Mouse (Mus musculus) forebrain, postnatal 0 days (tissue): ENCODE data around the gene Foxa3. TPM values are rescaled to one million over a fixed set of nuclear protein-coding genes. Genes with fewer than 3 reads are reported as not detected.
A peak's percentile ranks its signal among the peaks of the same experiment; 100 is the strongest.

Experiments
- ATAC-seq: fragments of 200-750 bp; cut with Nextera tagmentation; 2 replicates; pipeline ENCODE4 v1.8.0; 2017; ENCODE audit warnings: mild to moderate bottlenecking, moderate library complexity
- DNase-seq: peaks from one replicate; pipeline ENCODE4 v3.0.0-alpha.2; 2015
- H3K27ac ChIP-seq: fragments of 300-500 bp; sonication (generic); 2 replicates; pipeline ENCODE4 v1.5.1; 2014; ENCODE audit warnings: low read depth, mild to moderate bottlenecking, antibody characterized with exemption, low read length, moderate library complexity, mixed read lengths
- H3K27me3 ChIP-seq: fragments of 300-500 bp; sonication (generic); 2 replicates; pipeline ENCODE4 v1.6.1; 2014; ENCODE audit warnings: mild to moderate bottlenecking, low read length, mixed read lengths; ENCODE audit not compliant: insufficient read depth
- H3K36me3 ChIP-seq: fragments of 300-500 bp; sonication (generic); 2 replicates; pipeline ENCODE4 v1.6.1; 2014; ENCODE audit warnings: mild to moderate bottlenecking, moderate library complexity; ENCODE audit not compliant: insufficient read depth
- H3K4me1 ChIP-seq: fragments of 300-500 bp; sonication (generic); 2 replicates; pipeline ENCODE4 v1.6.1; 2014; ENCODE audit warnings: antibody characterized with exemption; ENCODE audit not compliant: insufficient read depth
- H3K4me2 ChIP-seq: fragments of 300-500 bp; sonication (generic); 2 replicates; pipeline ENCODE4 v1.6.1; 2014; ENCODE audit warnings: low read depth, mild to moderate bottlenecking, moderate library complexity
- H3K4me3 ChIP-seq: fragments of 300-500 bp; sonication (generic); 2 replicates; pipeline ENCODE4 v1.5.1; 2014; ENCODE audit warnings: low read depth, low read length, mixed read lengths
- H3K9ac ChIP-seq: fragments of 300-500 bp; sonication (generic); 2 replicates; pipeline ENCODE4 v1.6.1; 2014; ENCODE audit warnings: mild to moderate bottlenecking
- H3K9me3 ChIP-seq: fragments of 300-500 bp; sonication (generic); 2 replicates; pipeline ENCODE4 v1.6.1; 2016; ENCODE audit warnings: low read length
- CTCF ChIP-seq: sonication (generic); IDR thresholded peaks from 2 replicates; pipeline ENCODE4 v1.5.1; 2016; ENCODE audit warnings: antibody characterized with exemption, control low read depth, low read depth
- WGBS: fragments of 180-500 bp; shearing (Covaris S2); extraction: QIAGEN DNeasy Blood & Tissue Kit; methylation state at CpG from one replicate; pipeline ENCODE4 v1.1.7; 2014; 5-methylcytosine and 5-hydroxymethylcytosine counted together
- polyA plus RNA-seq: library from polyadenylated mRNA; unstranded; fragments of >200 nt; fragmentation: Nextera tagmentation; extraction: Ambion mirVana; gene quantifications from 2 replicates; pipeline ENCODE4 v1.2.1, GENCODE M21; 2015
- total RNA-seq: library from RNA; depleted of rRNA; stranded (reverse); fragments of >200 nt; gene quantifications from 2 replicates; pipeline ENCODE4 v1.2.3, GENCODE M21; 2014

Gene Foxa3
- total and polyA plus RNA-seq, 2 experiments from 2014 or later: not detected

DNA sequence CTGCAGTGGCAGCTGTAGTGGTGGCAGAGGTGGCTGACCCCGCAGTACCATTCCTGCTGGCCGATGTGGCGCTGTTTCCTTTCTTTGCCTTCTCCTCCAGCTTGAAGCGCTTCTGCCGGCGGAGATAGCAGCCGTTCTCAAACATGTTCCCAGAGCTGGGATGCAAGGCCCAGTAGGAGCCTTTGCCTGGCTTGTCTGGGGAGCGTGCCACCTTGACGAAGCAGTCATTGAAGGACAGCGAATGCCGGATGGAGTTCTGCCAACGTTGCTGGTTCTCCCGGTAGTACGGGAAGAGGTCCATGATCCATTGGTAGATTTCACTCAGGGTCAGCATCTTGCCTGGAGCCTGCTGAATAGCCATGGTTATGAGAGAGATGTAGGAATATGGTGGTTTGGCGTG lies 8.9 kb downstream of the Foxa3 start:
- H3K27me3 ChIP-seq: no peaks in the 10 kb centered on the region
- TF ChIP-seq CTCF: no peak
- no peak overlapping the region for H3K4me3 ChIP-seq
- no peak overlapping the region for H3K27ac ChIP-seq
- H3K4me2 ChIP-seq: no peak overlapping the region
- 70% methylated on average over 15 of the region's 15 CpGs for WGBS
- DNase-seq (no peak), ATAC-seq (no peak)
- H3K36me3 ChIP-seq: no peaks in the 10 kb centered on the region
- no peaks in the 10 kb centered on the region for H3K4me1 ChIP-seq
- H3K9me3 ChIP-seq: no peaks in the 10 kb centered on the region
- no peak overlapping the region for H3K9ac ChIP-seq

DNA sequence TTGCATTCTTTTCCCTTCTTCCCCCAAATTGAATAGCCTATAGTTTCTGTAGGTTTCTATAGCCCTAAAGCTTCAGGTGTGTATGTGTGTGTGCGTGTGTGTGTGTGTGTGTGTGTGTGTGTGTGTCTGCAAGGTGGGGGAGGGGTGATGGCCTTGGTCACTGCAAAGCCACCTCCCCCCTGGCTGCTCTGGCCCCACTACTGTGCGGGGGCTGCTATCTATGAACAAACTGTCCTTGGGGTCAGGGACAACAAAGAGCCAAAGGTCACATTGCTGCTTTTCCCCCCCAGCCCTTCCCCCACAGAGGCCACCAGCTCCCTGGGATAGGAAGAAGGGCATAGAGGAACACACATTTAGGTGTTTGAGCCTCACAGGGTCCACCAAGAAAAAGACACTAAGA lies 10.5 kb downstream of the Foxa3 start:
- no peak overlapping the region for H3K4me3 ChIP-seq
- no peak overlapping the region for H3K27ac ChIP-seq
- WGBS: 59% methylated on average over 2 of the region's 2 CpGs
- no peaks in the 10 kb centered on the region for H3K36me3 ChIP-seq
- no peak for TF ChIP-seq CTCF
- H3K9me3 ChIP-seq: no peaks in the 10 kb centered on the region
- no peak for DNase-seq
- H3K27me3 ChIP-seq: no peaks in the 10 kb centered on the region
- ATAC-seq: no peak
- no peak overlapping the region for H3K9ac ChIP-seq
- H3K4me1 ChIP-seq: no peaks in the 10 kb centered on the region
- H3K4me2 ChIP-seq: no peak overlapping the region

DNA sequence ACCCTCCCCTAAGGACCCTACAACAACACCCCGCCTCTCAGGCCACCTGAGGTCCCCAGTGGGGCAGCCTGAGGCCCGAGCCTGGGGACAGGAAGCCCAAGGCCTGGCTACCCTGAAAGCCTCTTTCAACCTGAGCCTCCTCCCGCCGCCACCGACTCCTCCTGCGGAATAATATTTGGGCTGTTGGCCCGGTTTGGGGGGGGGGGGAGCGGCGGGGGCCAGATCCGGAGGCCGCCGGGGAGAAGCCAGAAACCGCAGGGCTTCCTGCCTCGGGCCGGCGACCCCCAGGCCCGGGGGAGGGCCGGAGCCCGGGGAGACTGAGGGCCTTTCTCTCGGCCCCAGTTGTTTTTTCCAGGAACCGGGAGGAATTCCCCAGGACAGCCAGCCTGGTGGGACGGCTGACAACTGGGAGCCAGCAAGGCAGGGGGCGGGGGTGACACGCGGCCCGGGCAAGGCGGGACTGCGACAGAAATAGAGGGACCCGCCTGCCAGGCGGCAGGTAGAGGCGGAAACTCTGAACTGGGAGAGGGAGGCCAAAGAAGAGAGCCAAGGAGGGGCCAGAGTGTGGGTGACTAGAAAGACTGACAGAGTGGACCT lies 11.2 kb downstream of the Foxa3 start:
- no peak for TF ChIP-seq CTCF
- no peak for DNase-seq
- Histone ChIP-seq H3K4me3 (peak overlapping the region; percentile 12; the same call in 1 of the 2 replicates), H3K9ac (peak overlapping the region; percentile 40), H3K36me3 (0 out of 2 replicates have a peak, but pooled peaks cover 3% of the 10 kb centered on the region), H3K9me3 (no peaks in the 10 kb centered on the region), H3K4me1 (no peaks in the 10 kb centered on the region), H3K27ac (no peak overlapping the region), H3K27me3 (no peaks in the 10 kb centered on the region), H3K4me2 (peak overlapping the region; percentile 39)
- ATAC-seq: no peak
- WGBS: 6% methylated on average over 26 of the region's 31 CpGs

DNA sequence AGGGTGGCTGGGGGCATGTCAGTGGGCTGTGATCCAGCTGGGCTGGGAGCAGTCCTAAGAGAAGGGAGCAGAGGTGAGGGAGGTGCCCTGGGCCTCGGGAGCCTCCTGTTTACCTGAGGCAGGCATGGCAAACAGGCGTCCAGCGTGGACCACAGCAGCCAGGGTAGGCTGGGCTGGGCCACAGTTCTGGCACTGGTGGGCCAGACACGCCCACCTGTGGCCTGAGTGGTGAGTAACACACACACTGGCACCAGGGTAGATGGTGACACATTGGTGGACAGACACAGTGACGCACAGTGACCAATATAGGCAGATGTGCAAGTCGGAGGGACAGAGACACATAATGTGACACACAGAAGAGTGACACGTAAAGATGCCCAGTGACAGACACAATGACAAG lies 12.8 kb downstream of the Foxa3 start:
- 77% methylated on average over 7 of the region's 7 CpGs for WGBS
- Histone ChIP-seq H3K27me3 (no peaks in the 10 kb centered on the region), H3K4me3 (no peak overlapping the region), H3K9ac (no peak overlapping the region), H3K4me1 (peaks cover 6% of the 10 kb centered on the region), H3K4me2 (no peak overlapping the region), H3K36me3 (peaks cover 13% of the 10 kb centered on the region), H3K9me3 (no peaks in the 10 kb centered on the region), H3K27ac (no peak overlapping the region)
- TF ChIP-seq CTCF: no peak
- DNase-seq (no peak), ATAC-seq (no peak)

DNA sequence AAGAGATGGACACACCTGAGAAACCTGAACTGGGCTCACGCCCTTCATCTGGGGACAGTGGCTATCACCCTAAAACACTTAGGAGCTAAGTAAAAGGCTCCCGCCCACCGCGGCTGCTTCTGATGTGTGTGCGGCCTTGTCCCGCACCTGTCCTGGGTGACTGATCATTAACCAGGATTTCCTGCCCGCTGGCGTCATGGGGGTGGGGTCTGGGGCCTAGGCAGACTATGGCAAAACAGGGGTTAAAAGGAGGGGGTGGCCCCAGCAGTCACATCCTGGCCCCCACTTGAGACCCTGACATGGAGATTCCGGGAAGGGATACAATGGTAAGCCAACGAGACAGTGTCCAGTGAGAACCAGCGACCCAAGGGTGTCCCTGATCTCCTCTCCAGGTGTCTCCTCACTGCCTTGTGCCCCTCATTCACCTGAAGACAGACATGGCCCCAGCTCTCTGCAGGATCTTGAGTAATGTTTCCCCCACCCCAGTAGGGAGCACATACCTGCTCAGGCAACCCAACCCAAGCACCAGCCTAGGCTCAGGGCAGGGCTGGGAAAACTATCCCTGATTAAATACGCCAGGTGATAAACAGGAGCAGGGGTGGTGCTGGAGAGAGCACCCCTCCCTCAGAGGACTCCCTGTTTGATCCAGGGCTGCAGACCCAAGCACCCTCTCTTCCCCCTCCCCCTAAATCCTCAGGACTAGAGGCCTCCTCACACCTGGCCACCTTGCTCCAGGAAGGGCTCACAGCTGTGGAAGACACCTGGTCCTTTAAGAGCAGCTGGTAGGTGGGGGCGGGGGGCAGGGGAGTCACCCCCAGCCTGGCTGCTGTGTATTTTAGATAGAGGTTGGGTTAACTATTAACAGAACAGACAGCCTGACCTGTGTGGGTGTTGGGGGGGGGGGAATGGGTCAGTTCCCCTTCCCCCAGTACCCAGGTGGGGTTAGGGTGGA lies 16.0 kb downstream of the Foxa3 start:
- no peak for ATAC-seq

DNA sequence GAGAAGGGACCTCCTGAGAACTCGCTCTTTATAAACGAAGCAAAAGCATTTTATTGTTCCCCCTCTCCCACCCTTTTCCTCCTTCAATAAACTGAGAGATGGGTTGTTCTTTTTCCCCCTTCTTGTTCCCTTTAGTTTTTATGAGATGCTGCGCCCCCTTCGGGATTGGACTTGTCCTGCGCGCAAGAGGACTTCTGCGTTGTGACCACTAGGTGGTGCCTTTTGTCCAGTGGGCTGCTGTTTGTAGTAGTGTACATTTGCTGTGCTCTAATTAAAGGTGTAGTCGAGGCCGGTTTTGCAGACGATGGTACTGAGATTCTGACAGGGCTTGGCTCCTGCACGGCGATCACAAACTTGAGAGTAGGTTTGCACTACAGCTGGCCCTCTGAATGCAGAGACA lies 16.9 kb downstream of the Foxa3 start:
- Histone ChIP-seq H3K4me1 (peaks cover 20% of the 10 kb centered on the region), H3K27me3 (no peaks in the 10 kb centered on the region), H3K4me2 (no peak overlapping the region; the same call in 1 of the 2 replicates), H3K27ac (no peak overlapping the region), H3K9me3 (no peaks in the 10 kb centered on the region), H3K9ac (no peak overlapping the region), H3K4me3 (no peak overlapping the region), H3K36me3 (peaks cover 17% of the 10 kb centered on the region)
- TF ChIP-seq CTCF: peak; percentile 99
- WGBS: 6% methylated on average over 12 of the region's 12 CpGs
- peak; percentile 13; the same call in 1 of the 2 replicates for ATAC-seq
- peak; percentile 91 for DNase-seq

More for the DNA sequence above, 16.0 kb downstream of the Foxa3 start:
- Histone ChIP-seq H3K36me3 (peaks cover 17% of the 10 kb centered on the region), H3K9ac (no peak overlapping the region), H3K4me2 (no peak overlapping the region), H3K27ac (no peak overlapping the region), H3K4me1 (peaks cover 20% of the 10 kb centered on the region), H3K4me3 (no peak overlapping the region), H3K27me3 (no peaks in the 10 kb centered on the region), H3K9me3 (no peaks in the 10 kb centered on the region)
- DNase-seq: no peak
- no peak for TF ChIP-seq CTCF
- 80% methylated on average over 13 of the region's 13 CpGs for WGBS
